Mouse (Mus musculus): Measurements from ENCODE around the gene Ccnb1ip1.

GRCm38 (mm10) chr14:50741584-50741983 lies 65.9 kb downstream of the Ccnb1ip1 start:
- TF ChIP-seq EP300 (IDR thresholded peaks at IDR 0.05; ENCODE audit: low read depth) (no peak), CTCF (IDR thresholded peaks at IDR 0.05; ENCODE audit: low read depth) (no peak)

Data from liver, postnatal 0 days (tissue).